Mouse (Mus musculus) E14TG2a.4 (cell line): ENCODE results near the gene Cldn22.

Experiments used
- H3K27me3 ChIP-seq: 2 replicates; pipeline ENCODE4 v1.6.1; 2014; ENCODE audit warnings: low read length, control low read depth; ENCODE audit not compliant: insufficient read depth
- H3K36me3 ChIP-seq: 2 replicates; pipeline ENCODE4 v1.6.1; 2014; ENCODE audit warnings: low read length, control low read depth; ENCODE audit not compliant: insufficient read depth
- H3K4me1 ChIP-seq: replicated peaks from 2 replicates; pipeline ENCODE4 v1.6.1; 2014; ENCODE audit warnings: low read depth, low read length, control low read depth
- H3K4me3 ChIP-seq: replicated peaks from 2 replicates; pipeline ENCODE4 v1.5.1; 2014; ENCODE audit warnings: mild to moderate bottlenecking, low read length
- H3K9me3 ChIP-seq: 2 replicates; pipeline ENCODE4 v1.6.1; 2014; ENCODE audit warnings: low read length, control low read depth
- CTCF ChIP-seq: conservative IDR thresholded peaks from 2 replicates; pipeline ENCODE4 v1.5.1; 2014; ENCODE audit warnings: low read length
- NANOG ChIP-seq: IDR thresholded peaks from 2 replicates; pipeline ENCODE4 v1.6.1; 2014; ENCODE audit warnings: borderline replicate concordance, low read length, mixed read lengths
- POU5F1 ChIP-seq: IDR thresholded peaks from 2 replicates; pipeline ENCODE4 v1.6.1; 2014; ENCODE audit warnings: low read length, borderline replicate concordance

The Cldn22 gene

GRCm38 (mm10) chr8:47843651-47844050 lies 19.4 kb downstream of the Cldn22 start:
- H3K4me1 ChIP-seq, result peaks cover 44% of the 10 kb centered on the region
- no peaks in the 10 kb centered on the region for H3K27me3 ChIP-seq
- H3K36me3 ChIP-seq, result peaks cover 46% of the 10 kb centered on the region
- TF ChIP-seq CTCF (no peak), POU5F1 (no peak), NANOG (no peak)
- peak overlapping the region; percentile 65 for H3K4me3 ChIP-seq
- no peaks in the 10 kb centered on the region for H3K9me3 ChIP-seq

- no peak for TF ChIP-seq POU5F1
- no peak for TF ChIP-seq CTCF
- no peak for TF ChIP-seq NANOG
- H3K27me3 ChIP-seq, result no peaks in the 10 kb centered on the region
These were observed 21.7 kb downstream of the Cldn22 start for GRCm38 (mm10) chr8:47845956-47846355.

GRCm38 (mm10) chr8:47847161-47847560 lies 22.9 kb downstream of the Cldn22 start:
- TF ChIP-seq POU5F1 (no peak), CTCF (no peak), NANOG (no peak)
- H3K9me3 ChIP-seq, result no peaks in the 10 kb centered on the region

More at GRCm38 (mm10) chr8:47845956-47846355, 21.7 kb downstream of the Cldn22 start:
- peaks cover 44% of the 10 kb centered on the region for H3K4me1 ChIP-seq
- H3K36me3 ChIP-seq, result peaks cover 49% of the 10 kb centered on the region
- no peaks in the 10 kb centered on the region for H3K9me3 ChIP-seq
- no peak overlapping the region for H3K4me3 ChIP-seq

GRCm38 (mm10) chr8:47847931-47848330 lies 23.6 kb downstream of the Cldn22 start:
- no peak for TF ChIP-seq POU5F1
- no peak for TF ChIP-seq CTCF
- TF ChIP-seq NANOG, result no peak

More at GRCm38 (mm10) chr8:47847161-47847560, 22.9 kb downstream of the Cldn22 start:
- Histone ChIP-seq H3K4me3 (no peak overlapping the region), H3K36me3 (peaks cover 56% of the 10 kb centered on the region), H3K4me1 (peaks cover 49% of the 10 kb centered on the region), H3K27me3 (no peaks in the 10 kb centered on the region)

GRCm38 (mm10) chr8:47849842-47850241 lies 25.6 kb downstream of the Cldn22 start:
- no peaks in the 10 kb centered on the region for H3K9me3 ChIP-seq
- TF ChIP-seq CTCF, result peak; percentile 39
- no peak for TF ChIP-seq NANOG
- H3K27me3 ChIP-seq, result no peaks in the 10 kb centered on the region
- peaks cover 37% of the 10 kb centered on the region for H3K4me1 ChIP-seq
- no peak overlapping the region for H3K4me3 ChIP-seq
- H3K36me3 ChIP-seq, result peaks cover 50% of the 10 kb centered on the region

More at GRCm38 (mm10) chr8:47847931-47848330, 23.6 kb downstream of the Cldn22 start:
- Histone ChIP-seq H3K27me3 (no peaks in the 10 kb centered on the region), H3K9me3 (no peaks in the 10 kb centered on the region), H3K4me1 (peaks cover 49% of the 10 kb centered on the region), H3K4me3 (no peak overlapping the region), H3K36me3 (peaks cover 55% of the 10 kb centered on the region)

GRCm38 (mm10) chr8:47851824-47852502 lies 27.7 kb downstream of the Cldn22 start:
- TF ChIP-seq POU5F1 (no peak), CTCF (no peak), NANOG (no peak)
- Histone ChIP-seq H3K36me3 (peaks cover 53% of the 10 kb centered on the region), H3K4me3 (no peak overlapping the region), H3K27me3 (no peaks in the 10 kb centered on the region), H3K4me1 (peaks cover 23% of the 10 kb centered on the region), H3K9me3 (no peaks in the 10 kb centered on the region)

- TF ChIP-seq CTCF, result no peak
- no peak for TF ChIP-seq POU5F1
- TF ChIP-seq NANOG, result no peak
- H3K9me3 ChIP-seq, result no peaks in the 10 kb centered on the region
- peaks cover 18% of the 10 kb centered on the region for H3K4me1 ChIP-seq
- H3K4me3 ChIP-seq, result no peak overlapping the region
- H3K36me3 ChIP-seq, result peaks cover 45% of the 10 kb centered on the region
- H3K27me3 ChIP-seq, result no peaks in the 10 kb centered on the region
These were observed 28.5 kb downstream of the Cldn22 start for GRCm38 (mm10) chr8:47852737-47853136.

GRCm38 (mm10) chr8:47853356-47853755 lies 29.1 kb downstream of the Cldn22 start:
- peaks cover 44% of the 10 kb centered on the region for H3K36me3 ChIP-seq
- no peaks in the 10 kb centered on the region for H3K9me3 ChIP-seq
- TF ChIP-seq POU5F1 (no peak), NANOG (no peak), CTCF (no peak)
- peaks cover 15% of the 10 kb centered on the region for H3K4me1 ChIP-seq
- no peak overlapping the region for H3K4me3 ChIP-seq
- H3K27me3 ChIP-seq, result no peaks in the 10 kb centered on the region
